Mouse (Mus musculus): ENCODE measurements around the gene Pmm1. TPM values are rescaled to one million over a fixed set of nuclear protein-coding genes. Genes with fewer than 3 reads are reported as not detected.
A peak's percentile ranks its signal among the peaks of the same experiment; 100 is the strongest.

Pmm1 gene
- polyA plus RNA-seq, 1 experiment = not detected

- no peak for TF ChIP-seq POLR2A (IDR thresholded peaks at IDR 0.05; ENCODE audit: insufficient read depth, low read depth, low read length)
- TF ChIP-seq CTCF (IDR thresholded peaks at IDR 0.05; ENCODE audit: insufficient read depth, low read depth, low read length) = no peak
- Histone ChIP-seq H3K27ac (ENCODE audit: insufficient read depth, low read depth, low read length) (no peak overlapping the region), H3K4me3 (ENCODE audit: insufficient read depth, low read depth, low read length) (no peak overlapping the region), H3K4me1 (ENCODE audit: control insufficient read depth, insufficient read depth, low read length) (peaks cover 6% of the 10 kb centered on the region)
- 75% methylated on average over 1 of the region's 1 CpGs for WGBS
Measured at GRCm38 (mm10) chr15:81964262-81964661, 3.5 kb upstream of the Pmm1 start.

GRCm38 (mm10) chr15:81961078-81961451, 335 bp upstream of the Pmm1 start:
- TF ChIP-seq CTCF (IDR thresholded peaks at IDR 0.05; ENCODE audit: insufficient read depth, low read depth, low read length) = no peak
- Histone ChIP-seq H3K4me1 (ENCODE audit: control insufficient read depth, insufficient read depth, low read length) (peaks cover 13% of the 10 kb centered on the region), H3K4me3 (ENCODE audit: insufficient read depth, low read depth, low read length) (peak overlapping the region; percentile 59), H3K27ac (ENCODE audit: insufficient read depth, low read depth, low read length) (no peak overlapping the region)
- WGBS = 3% methylated on average over 8 of the region's 8 CpGs

GRCm38 (mm10) chr15:81958906-81959305, 1.8 kb downstream of the Pmm1 start:
- Histone ChIP-seq H3K4me1 (ENCODE audit: control insufficient read depth, insufficient read depth, low read length) (peaks cover 15% of the 10 kb centered on the region), H3K4me3 (ENCODE audit: insufficient read depth, low read depth, low read length) (no peak overlapping the region), H3K27ac (ENCODE audit: insufficient read depth, low read depth, low read length) (no peak overlapping the region)
- no peak for TF ChIP-seq CTCF (IDR thresholded peaks at IDR 0.05; ENCODE audit: insufficient read depth, low read depth, low read length)
- no peak for TF ChIP-seq POLR2A (IDR thresholded peaks at IDR 0.05; ENCODE audit: insufficient read depth, low read depth, low read length)
- WGBS = 57% methylated on average over 3 of the region's 3 CpGs

DNA sequence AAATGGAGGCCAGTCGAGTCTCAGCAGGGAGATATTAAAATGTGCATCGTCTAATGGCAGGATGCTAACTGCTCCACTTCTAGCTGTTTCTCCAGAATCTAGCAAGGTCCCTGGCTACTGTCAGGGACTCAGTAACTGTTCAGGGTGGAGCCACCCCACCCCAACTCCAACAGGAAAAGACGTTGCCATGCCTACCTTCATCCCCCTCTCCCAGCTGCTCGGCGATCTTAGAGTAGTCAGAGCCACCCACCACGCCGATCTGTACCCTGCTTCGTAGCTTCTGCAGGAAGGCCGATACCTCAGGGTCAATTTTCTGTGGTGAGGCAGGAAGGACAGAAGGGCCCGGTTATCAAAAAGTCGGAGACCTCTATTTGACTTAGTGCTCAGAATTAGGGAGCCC, 3.1 kb downstream of the Pmm1 start:
- TF ChIP-seq CTCF (IDR thresholded peaks at IDR 0.05; ENCODE audit: insufficient read depth, low read depth, low read length) (no peak), POLR2A (IDR thresholded peaks at IDR 0.05; ENCODE audit: insufficient read depth, low read depth, low read length) (no peak)
- 43% methylated on average over 11 of the region's 11 CpGs for WGBS
- Histone ChIP-seq H3K4me1 (ENCODE audit: control insufficient read depth, insufficient read depth, low read length) (peaks cover 15% of the 10 kb centered on the region), H3K4me3 (ENCODE audit: insufficient read depth, low read depth, low read length) (no peak overlapping the region), H3K27ac (ENCODE audit: insufficient read depth, low read depth, low read length) (peak overlapping the region; percentile 31; the same call in 1 of the 2 replicates)

DNA sequence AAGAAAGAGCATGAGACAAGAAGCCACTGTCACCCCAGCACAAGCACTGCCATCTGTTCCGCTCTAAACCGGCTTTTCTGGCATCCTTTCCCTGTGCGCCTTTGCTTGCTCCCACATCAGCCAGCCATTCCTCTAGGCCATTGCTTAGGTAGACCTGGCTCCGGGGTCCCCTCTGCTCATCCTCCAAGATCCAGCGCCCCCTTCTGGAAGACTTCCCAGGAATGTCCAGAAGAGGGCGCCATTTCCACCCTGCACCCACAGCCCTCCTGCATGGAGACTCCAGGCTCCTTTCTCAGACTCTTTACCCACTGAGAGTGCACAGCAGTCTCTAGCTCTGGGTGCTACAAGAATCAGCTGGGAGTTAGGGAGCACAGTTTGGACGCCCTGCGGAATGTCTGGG, 4.3 kb downstream of the Pmm1 start:
- Histone ChIP-seq H3K4me3 (ENCODE audit: insufficient read depth, low read depth, low read length) (no peak overlapping the region), H3K4me1 (ENCODE audit: control insufficient read depth, insufficient read depth, low read length) (peaks cover 15% of the 10 kb centered on the region), H3K27ac (ENCODE audit: insufficient read depth, low read depth, low read length) (no peak overlapping the region)
- TF ChIP-seq POLR2A (IDR thresholded peaks at IDR 0.05; ENCODE audit: insufficient read depth, low read depth, low read length) = no peak
- TF ChIP-seq CTCF (IDR thresholded peaks at IDR 0.05; ENCODE audit: insufficient read depth, low read depth, low read length) = peak; percentile 98; the same call in 1 of the 2 replicates
- 41% methylated on average over 8 of the region's 8 CpGs for WGBS

- H3K27ac ChIP-seq (ENCODE audit: insufficient read depth, low read depth, low read length) = no peak overlapping the region
- no peak overlapping the region for H3K4me3 ChIP-seq (ENCODE audit: insufficient read depth, low read depth, low read length)
- WGBS = 92% methylated on average over 15 of the region's 15 CpGs
- TF ChIP-seq POLR2A (IDR thresholded peaks at IDR 0.05; ENCODE audit: insufficient read depth, low read depth, low read length) (no peak), CTCF (IDR thresholded peaks at IDR 0.05; ENCODE audit: insufficient read depth, low read depth, low read length) (no peak)
- H3K4me1 ChIP-seq (ENCODE audit: control insufficient read depth, insufficient read depth, low read length) = peaks cover 15% of the 10 kb centered on the region
Measured at GRCm38 (mm10) chr15:81955414-81955813, 5.3 kb downstream of the Pmm1 start.

- TF ChIP-seq POLR2A (IDR thresholded peaks at IDR 0.05; ENCODE audit: insufficient read depth, low read depth, low read length) (no peak), CTCF (IDR thresholded peaks at IDR 0.05; ENCODE audit: insufficient read depth, low read depth, low read length) (no peak)
- H3K4me1 ChIP-seq (ENCODE audit: control insufficient read depth, insufficient read depth, low read length) = peaks cover 14% of the 10 kb centered on the region
- no peak overlapping the region for H3K4me3 ChIP-seq (ENCODE audit: insufficient read depth, low read depth, low read length)
- H3K27ac ChIP-seq (ENCODE audit: insufficient read depth, low read depth, low read length) = no peak overlapping the region
- WGBS = 89% methylated on average over 6 of the region's 6 CpGs
Measured at GRCm38 (mm10) chr15:81954716-81955115, 6.0 kb downstream of the Pmm1 start.

DNA sequence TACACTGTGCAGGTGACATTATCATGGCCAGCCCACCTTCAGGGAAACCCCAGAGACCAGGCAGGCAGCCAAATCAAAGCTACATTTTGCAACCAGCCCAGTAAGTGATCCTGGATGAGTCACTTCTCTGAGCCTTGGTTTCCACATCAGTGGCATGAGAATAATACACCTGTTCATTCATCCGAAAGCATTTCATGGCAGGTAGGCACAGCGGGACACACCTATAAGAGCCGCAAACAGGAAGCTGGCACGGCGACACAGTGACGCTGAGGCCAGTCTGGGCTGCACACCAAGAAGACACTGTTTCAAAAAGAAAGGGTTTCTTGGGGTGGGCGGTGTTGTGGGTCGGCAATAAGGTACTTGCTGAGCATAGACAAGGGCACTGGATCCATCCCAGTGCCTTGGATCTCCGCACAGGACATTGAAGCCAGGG, 6.6 kb downstream of the Pmm1 start:
- Histone ChIP-seq H3K4me1 (ENCODE audit: control insufficient read depth, insufficient read depth, low read length) (peaks cover 12% of the 10 kb centered on the region), H3K27ac (ENCODE audit: insufficient read depth, low read depth, low read length) (no peak overlapping the region), H3K4me3 (ENCODE audit: insufficient read depth, low read depth, low read length) (no peak overlapping the region)
- 70% methylated on average over 9 of the region's 9 CpGs for WGBS
- TF ChIP-seq CTCF (IDR thresholded peaks at IDR 0.05; ENCODE audit: insufficient read depth, low read depth, low read length) = no peak
- no peak for TF ChIP-seq POLR2A (IDR thresholded peaks at IDR 0.05; ENCODE audit: insufficient read depth, low read depth, low read length)

- Histone ChIP-seq H3K4me3 (ENCODE audit: insufficient read depth, low read depth, low read length) (no peak overlapping the region), H3K27ac (ENCODE audit: insufficient read depth, low read depth, low read length) (no peak overlapping the region), H3K4me1 (ENCODE audit: control insufficient read depth, insufficient read depth, low read length) (peaks cover 12% of the 10 kb centered on the region; the same call in 1 of the 2 replicates)
- 80% methylated on average over 4 of the region's 4 CpGs for WGBS
- TF ChIP-seq POLR2A (IDR thresholded peaks at IDR 0.05; ENCODE audit: insufficient read depth, low read depth, low read length) = no peak
- TF ChIP-seq CTCF (IDR thresholded peaks at IDR 0.05; ENCODE audit: insufficient read depth, low read depth, low read length) = no peak
Measured at GRCm38 (mm10) chr15:81952310-81952709, 8.4 kb downstream of the Pmm1 start.

DNA sequence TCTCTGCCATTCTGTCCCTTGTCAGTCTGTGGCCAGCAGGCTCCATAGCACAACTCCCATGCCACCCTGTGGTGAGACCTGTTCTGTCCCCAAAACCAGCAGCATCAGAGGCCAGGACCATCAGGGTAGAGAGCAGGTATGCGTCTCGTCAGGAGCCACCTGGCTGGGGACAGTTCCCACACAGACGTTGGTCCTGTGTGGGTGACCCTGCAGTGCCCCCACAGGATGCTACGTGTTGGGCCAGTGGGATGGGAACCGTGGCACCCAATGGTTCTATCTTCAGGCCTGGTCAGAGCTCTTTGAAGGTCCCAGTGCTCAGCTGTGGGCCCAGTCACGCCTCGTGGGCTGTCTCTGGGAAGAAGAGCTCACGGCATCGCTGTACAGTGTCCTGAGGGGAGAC, 9.6 kb downstream of the Pmm1 start:
- TF ChIP-seq CTCF (IDR thresholded peaks at IDR 0.05; ENCODE audit: insufficient read depth, low read depth, low read length) = no peak
- no peak for TF ChIP-seq POLR2A (IDR thresholded peaks at IDR 0.05; ENCODE audit: insufficient read depth, low read depth, low read length)
- Histone ChIP-seq H3K27ac (ENCODE audit: insufficient read depth, low read depth, low read length) (no peak overlapping the region), H3K4me3 (ENCODE audit: insufficient read depth, low read depth, low read length) (no peak overlapping the region), H3K4me1 (ENCODE audit: control insufficient read depth, insufficient read depth, low read length) (peaks cover 6% of the 10 kb centered on the region; the same call in 1 of the 2 replicates)
- WGBS = 80% methylated on average over 9 of the region's 9 CpGs

Data from olfactory bulb, adult 2 months (tissue).